ENCODE assay signal across 25 mouse cellular contexts in genomic region chr14:46897953-46898352, GRCm38 (mm10). TPM values are rescaled to one million over a fixed set of nuclear protein-coding genes. Genes with fewer than 3 reads are reported as not detected.
"Had no signal": no experiment of that assay in that cellular context is flagged by ENCODE, and none has a peak within 500 bp of the region (broad histone marks: within the 10 kb centered on the region; RNA-seq: fewer than 3 reads in every experiment).

No protein-coding gene starts in this region.

- H3K4me3 ChIP-seq: embryonic facial prominence, embryonic 10.5 days; embryonic facial prominence, embryonic 12.5 days; embryonic facial prominence, embryonic 13.5 days; embryonic facial prominence, embryonic 15.5 days; erythroblast, embryonic 14.5 days; forebrain, embryonic 10.5 days; forebrain, embryonic 12.5 days; forebrain, embryonic 13.5 days; forebrain, embryonic 15.5 days; heart, adult 2 months had no signal

- H3K4me2 ChIP-seq: embryonic facial prominence, embryonic 12.5 days; embryonic facial prominence, embryonic 13.5 days; embryonic facial prominence, embryonic 15.5 days; forebrain, embryonic 12.5 days; forebrain, embryonic 13.5 days; forebrain, embryonic 15.5 days had no signal

- H3K27ac ChIP-seq: embryonic facial prominence, embryonic 10.5 days; embryonic facial prominence, embryonic 12.5 days; embryonic facial prominence, embryonic 13.5 days; embryonic facial prominence, embryonic 15.5 days; forebrain, embryonic 10.5 days; forebrain, embryonic 12.5 days; forebrain, embryonic 13.5 days; forebrain, embryonic 15.5 days; heart, adult 2 months had no signal

- DNase-seq: cerebellum, adult 2 months; cerebellum, adult 8-10 months; cerebellum, adult 9-10 months; cerebellum, adult 9-11 months; cerebellum, postnatal 10 days; cerebellum, postnatal 14 days; cerebellum, postnatal 25 days; cerebellum, postnatal 36 days; forebrain, postnatal 0 days; gastrocnemius, postnatal 10 days; gastrocnemius, postnatal 14 days; gastrocnemius, postnatal 36 days; heart, adult 11 months; heart, adult 18-20 months; heart, adult 2 months had no signal

- H3K27me3 ChIP-seq: embryonic facial prominence, embryonic 12.5 days; embryonic facial prominence, embryonic 13.5 days; embryonic facial prominence, embryonic 15.5 days; forebrain, embryonic 12.5 days; forebrain, embryonic 13.5 days; forebrain, embryonic 15.5 days had no signal

- H3K4me1 ChIP-seq: forebrain, embryonic 12.5 days; forebrain, embryonic 13.5 days; forebrain, embryonic 15.5 days had no signal

- H3K36me3 ChIP-seq: embryonic facial prominence, embryonic 15.5 days; forebrain, embryonic 12.5 days; forebrain, embryonic 15.5 days had no signal

RNA-seq across cellular contexts. Expression of gene Samd4, which starts 15.3 kb away (rescaled TPM):
- total RNA-seq: granulocyte monocyte progenitor cell, adult 5-6 weeks had no signal
